Mouse (Mus musculus): ENCODE measurements around the gene Prss58. TPM values are rescaled to one million over a fixed set of nuclear protein-coding genes. Genes with fewer than 3 reads are reported as not detected.

Prss58 gene
- total RNA-seq (2015) (not detected in 2 replicates), total RNA-seq (2017) (not detected in 2 replicates)

GRCm38 (mm10) chr6:40900287-40900686, at the start of gene Prss58:
Prss58 (minus strand) TSS chr6:40900387.
- no peak for ATAC-seq (replicated peaks; ENCODE audit: poor library complexity)

GRCm38 (mm10) chr6:40940457-40940856, 40.3 kb upstream of the Prss58 start, which contains the start of gene 1700074P13Rik:
1700074P13Rik (minus strand) TSS chr6:40940557.
- no peak for ATAC-seq (replicated peaks; ENCODE audit: poor library complexity)

DNA sequence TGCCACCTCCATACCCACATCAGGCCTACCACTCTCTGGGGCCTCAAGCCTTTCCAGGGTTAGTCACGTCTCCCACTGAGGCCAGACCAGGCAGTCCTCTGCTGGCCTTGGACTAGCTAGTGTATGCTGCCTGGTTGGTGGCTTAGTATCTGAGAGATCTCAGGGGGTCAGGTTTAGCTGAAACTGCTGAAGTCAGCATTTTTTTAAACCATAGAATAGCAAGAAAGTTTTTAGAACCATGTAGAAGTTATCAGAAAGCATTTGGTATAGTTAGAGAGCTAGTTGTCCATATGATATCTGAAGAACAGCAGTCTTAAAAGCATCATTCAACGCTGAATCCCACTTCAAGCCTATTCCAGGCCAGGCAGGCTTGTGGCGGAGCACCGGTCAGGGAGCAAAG, 19.8 kb upstream of the Prss58 start:
- ATAC-seq (replicated peaks; ENCODE audit: poor library complexity): no peak

DNA sequence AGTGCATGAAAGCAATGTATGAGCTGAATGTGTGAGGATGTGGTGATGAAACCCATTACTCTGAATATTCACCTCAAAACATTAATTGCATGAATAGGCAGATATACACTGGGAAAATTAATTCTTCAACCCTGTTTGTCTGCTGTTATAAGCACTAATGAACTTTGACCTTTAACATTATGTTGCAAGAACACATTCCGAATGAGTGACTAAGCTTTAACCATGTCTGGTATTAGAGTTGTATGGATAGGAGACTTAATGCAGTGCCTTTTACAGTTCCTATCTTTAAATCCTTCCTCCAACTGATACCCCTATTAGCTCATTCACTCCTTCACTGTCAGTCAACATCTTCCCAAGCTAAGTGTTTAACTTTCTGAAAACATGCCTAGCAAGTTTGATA, 5.5 kb downstream of the Prss58 start:
- no peak for ATAC-seq (replicated peaks; ENCODE audit: poor library complexity)

DNA sequence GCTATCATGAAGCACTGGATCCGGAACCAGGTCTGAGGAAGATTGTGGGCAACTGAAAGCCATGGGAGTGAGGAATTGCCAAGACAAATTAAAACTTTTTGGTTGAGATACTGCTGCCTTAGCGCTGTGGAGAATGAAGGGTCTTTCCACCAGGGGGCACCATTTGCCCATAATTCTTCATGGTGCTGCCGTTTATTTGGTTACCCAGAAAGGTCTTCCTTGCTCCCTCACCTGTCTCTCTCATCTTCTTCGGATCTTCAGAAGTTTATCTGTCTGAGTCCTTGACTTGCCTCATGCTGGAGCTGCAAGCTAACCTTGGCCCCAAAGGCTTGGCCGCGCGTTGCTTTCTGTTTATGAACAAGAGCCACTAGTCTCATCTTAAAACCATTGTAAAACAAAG, 6.6 kb downstream of the Prss58 start:
- ATAC-seq (replicated peaks; ENCODE audit: poor library complexity): peak; percentile 38

DNA sequence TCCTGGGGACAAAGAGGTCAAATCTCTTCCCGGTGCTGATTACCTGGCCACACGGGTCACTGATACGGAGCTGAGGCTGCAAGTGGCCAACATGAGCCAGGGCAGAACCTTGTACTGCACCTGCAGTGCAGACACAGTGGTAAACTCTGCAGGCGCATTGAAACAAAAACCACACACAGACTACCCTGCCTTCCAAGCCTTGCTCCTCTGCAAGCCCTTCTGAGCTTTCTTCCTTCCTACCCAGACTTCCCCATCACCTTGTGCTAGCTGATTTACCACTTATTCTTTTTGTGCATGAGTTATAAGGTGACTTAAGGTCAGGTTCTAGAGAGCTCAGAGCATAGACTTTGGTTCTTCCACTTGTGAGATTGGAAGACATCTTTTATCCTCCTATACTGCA, 8.4 kb downstream of the Prss58 start:
- peak; percentile 14; the same call in 1 of the 2 replicates for ATAC-seq (replicated peaks; ENCODE audit: poor library complexity)

GRCm38 (mm10) chr6:40890973-40891372, 9.2 kb downstream of the Prss58 start:
- peak; percentile 89 for ATAC-seq (replicated peaks; ENCODE audit: poor library complexity)

- no peak for ATAC-seq (replicated peaks; ENCODE audit: poor library complexity)
Observed at GRCm38 (mm10) chr6:40887394-40887793, 12.8 kb downstream of the Prss58 start, which contains the start of gene Moxd2. Moxd2 (minus strand) TSS chr6:40887494.

- ATAC-seq (replicated peaks; ENCODE audit: poor library complexity): no peak
Observed at GRCm38 (mm10) chr6:40845283-40845682, 54.9 kb downstream of the Prss58 start.

Other genes starting within 250 kb of the Prss58 start
- not detected in 2 replicates for gene Moxd2, start 12.9 kb downstream of the Prss58 start, total RNA-seq (2015)
- not detected in 2 replicates for gene Moxd2, start 12.9 kb downstream of the Prss58 start, total RNA-seq (2017)
- not detected in 2 replicates for gene 1700074P13Rik, start 40.2 kb upstream of the Prss58 start, total RNA-seq (2015)
- not detected in 2 replicates for gene 1700074P13Rik, start 40.2 kb upstream of the Prss58 start, total RNA-seq (2017)
- gene Gm4744, start 51.5 kb upstream of the Prss58 start, total RNA-seq (2015): not detected in 2 replicates
- gene Gm4744, start 51.5 kb upstream of the Prss58 start, total RNA-seq (2017): not detected in 2 replicates
- gene 1810009J06Rik, start 64.4 kb upstream of the Prss58 start, total RNA-seq (2015): not detected in 2 replicates
- not detected in 2 replicates for gene 1810009J06Rik, start 64.4 kb upstream of the Prss58 start, total RNA-seq (2017)
- not detected in 2 replicates for gene Gm2663, start 99.1 kb upstream of the Prss58 start, total RNA-seq (2015)
- gene Gm2663, start 99.1 kb upstream of the Prss58 start, total RNA-seq (2017): not detected in 2 replicates
- not detected in 2 replicates for gene 2210010C04Rik, start 135.1 kb upstream of the Prss58 start, total RNA-seq (2015)
- not detected in 2 replicates for gene 2210010C04Rik, start 135.1 kb upstream of the Prss58 start, total RNA-seq (2017)